Mouse (Mus musculus) lung, adult 18-20 months (tissue): ENCODE measurements at regions not wholly inside any gene's neighbourhood (a gene's known extent, or its start where the extent isn't known, plus 50 kb on each side); places are given as distances from the start of the nearest gene placed in this dataset.
"Not testable (repeated sequence)": the region's sequence is repeated elsewhere in the genome, so short reads cannot be mapped to it uniquely, and the experiment has no call there.

ENCODE experiments used
- DNase-seq, 2 experiments: peaks; one replicate each; pipeline ENCODE4 v3.0.0; 2022; ENCODE audit warnings: mixed read lengths in 2 of 2

- DNase-seq: not testable (repeated sequence)
Measured at GRCm38 (mm10) chr7:59797212-59797611, 207.6 kb downstream of the Snurf start.

- DNase-seq: peak in 1 of 2 experiments; percentile 4
Measured at GRCm38 (mm10) chr7:59769749-59770148, 235.1 kb downstream of the Snurf start.

GRCm38 (mm10) chr7:59768641-59769040, 236.2 kb downstream of the Snurf start:
- peak in 1 of 2 experiments; percentile 4 for DNase-seq

GRCm38 (mm10) chr7:59767325-59767724, 237.5 kb downstream of the Snurf start:
- peak in 1 of 2 experiments; percentile 8 for DNase-seq
